Mouse (Mus musculus) thymus, postnatal 0 days (tissue): ENCODE data around the gene Cdkal1. TPM values are rescaled to one million over a fixed set of nuclear protein-coding genes. Genes with fewer than 3 reads are reported as not detected.

Experiments
- DNase-seq: peaks from one replicate; pipeline ENCODE4 v3.0.0-alpha.2; 2015; ENCODE audit warnings: low spot score
- polyA plus RNA-seq: library from polyadenylated mRNA; unstranded; fragments of >200 nt; fragmentation: Nextera tagmentation; extraction: Ambion mirVana; gene quantifications from 2 replicates; pipeline ENCODE4 v1.2.1, GENCODE M21; 2015

Cdkal1 gene
- polyA plus RNA-seq, 1 experiment from 2014 or later = 31.9 TPM

DNA sequence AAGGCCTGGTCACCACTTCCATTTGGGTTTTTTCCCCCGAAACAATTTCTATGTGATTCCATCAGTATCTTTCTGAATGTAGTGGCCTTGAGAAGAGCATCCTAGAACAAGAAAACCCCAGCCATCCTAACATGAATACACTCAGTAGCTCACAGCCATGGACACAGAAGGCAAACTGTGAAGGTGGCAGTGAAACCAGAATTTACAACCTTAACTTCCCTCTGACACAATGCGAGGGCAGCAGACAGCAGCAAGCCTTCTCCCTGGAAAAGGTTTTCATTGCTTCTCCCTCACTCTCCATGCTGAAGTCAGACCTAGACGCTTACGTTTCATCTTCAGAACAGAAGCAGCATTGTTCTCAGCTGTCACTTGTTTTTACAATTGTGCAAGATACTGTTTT lies 87.9 kb downstream of the Cdkal1 start:
- no peak for DNase-seq

DNA sequence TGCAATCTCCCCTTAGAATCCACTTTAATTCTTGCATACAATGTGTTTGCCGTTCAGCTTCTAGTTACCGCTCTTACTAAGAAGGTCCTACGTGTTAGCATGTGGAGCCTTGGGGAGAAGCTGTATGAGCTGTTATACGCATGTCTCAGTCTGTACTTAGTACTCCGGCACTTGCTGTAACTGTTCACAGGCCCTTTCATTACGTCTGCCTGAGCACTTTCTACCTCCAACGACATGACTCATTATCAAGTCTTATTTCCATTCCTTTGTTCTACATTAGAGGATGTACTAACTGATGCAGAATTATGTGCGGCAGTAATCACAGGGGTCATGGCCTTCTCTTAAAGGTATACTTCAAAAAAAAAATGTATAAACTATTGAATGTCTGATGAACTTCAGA lies 89.1 kb downstream of the Cdkal1 start:
- no peak for DNase-seq

DNA sequence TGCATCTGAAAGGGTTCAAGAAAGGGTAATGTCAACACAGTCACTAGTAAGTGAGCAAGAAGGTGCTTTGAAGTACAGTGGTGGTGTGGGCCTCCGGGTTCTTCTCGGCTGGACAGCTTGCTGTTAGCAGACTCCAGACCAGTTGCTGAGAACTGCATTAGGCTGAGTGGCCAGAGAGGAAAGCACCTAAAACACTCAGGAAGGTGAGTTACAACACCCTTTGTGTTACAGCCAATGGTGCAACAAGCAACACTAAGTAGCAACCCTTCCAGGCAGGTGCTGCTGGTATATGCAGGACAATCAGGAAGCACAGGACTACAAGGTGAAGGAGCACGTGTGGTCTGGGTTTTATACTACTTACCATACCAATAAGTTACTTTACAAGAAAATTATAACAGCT lies 90.2 kb downstream of the Cdkal1 start:
- DNase-seq = no peak

DNA sequence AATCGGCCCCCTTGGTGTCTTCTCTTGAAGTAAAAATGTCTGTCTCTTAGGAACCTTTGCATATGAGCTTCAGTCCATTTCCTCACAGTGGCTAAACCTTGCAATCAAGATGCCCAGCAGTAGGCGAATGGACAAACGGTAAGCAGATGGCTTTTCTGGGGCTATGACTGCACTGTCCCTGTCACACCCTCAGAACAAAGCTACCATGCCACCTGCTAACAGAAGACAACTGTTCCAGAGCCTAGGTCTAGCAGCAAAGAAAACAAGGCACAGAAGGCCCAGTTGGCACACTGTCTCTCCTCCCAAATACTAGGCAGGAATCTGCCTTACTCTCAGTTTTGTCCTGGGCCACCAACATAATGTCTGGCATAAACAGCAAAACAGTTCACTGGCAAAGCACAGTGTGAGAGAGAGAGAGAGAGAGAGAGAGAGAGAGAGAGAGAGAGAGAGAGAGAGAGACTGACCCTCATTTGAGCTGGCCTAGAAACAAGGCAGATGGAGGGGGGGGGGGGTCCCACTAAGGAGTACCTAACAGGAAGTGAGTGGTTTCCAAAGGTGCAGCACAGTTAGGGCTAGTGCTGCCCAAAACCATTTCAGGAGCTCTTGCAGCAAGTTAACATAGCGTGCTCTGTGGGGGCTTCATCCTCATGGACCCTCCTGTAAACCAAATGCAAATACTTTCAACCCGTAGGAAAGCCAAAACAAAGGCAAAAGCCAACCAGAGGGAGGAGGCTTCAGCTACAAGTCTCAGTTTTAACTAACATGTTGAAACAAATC lies 95.6 kb downstream of the Cdkal1 start:
- no peak for DNase-seq

DNA sequence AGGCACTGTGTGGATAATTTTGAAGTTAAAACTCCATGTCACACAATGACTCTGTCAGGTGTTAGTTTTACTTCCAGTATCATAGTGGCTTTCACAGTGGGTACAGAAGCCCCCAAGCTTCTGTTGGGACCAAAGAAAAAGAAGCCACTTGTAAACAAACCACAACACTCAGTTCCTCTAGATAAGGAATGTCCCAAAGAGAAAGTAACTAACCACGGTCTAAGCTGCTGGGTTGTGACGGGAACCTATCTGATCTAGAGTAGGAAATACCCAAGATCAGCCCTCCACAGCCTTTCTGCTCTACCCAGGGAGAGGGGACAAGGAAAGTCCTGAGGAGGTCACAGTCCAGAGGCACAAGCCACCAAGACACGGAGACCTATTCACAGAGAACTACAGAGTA lies 99.4 kb downstream of the Cdkal1 start:
- DNase-seq = peak; percentile 36

DNA sequence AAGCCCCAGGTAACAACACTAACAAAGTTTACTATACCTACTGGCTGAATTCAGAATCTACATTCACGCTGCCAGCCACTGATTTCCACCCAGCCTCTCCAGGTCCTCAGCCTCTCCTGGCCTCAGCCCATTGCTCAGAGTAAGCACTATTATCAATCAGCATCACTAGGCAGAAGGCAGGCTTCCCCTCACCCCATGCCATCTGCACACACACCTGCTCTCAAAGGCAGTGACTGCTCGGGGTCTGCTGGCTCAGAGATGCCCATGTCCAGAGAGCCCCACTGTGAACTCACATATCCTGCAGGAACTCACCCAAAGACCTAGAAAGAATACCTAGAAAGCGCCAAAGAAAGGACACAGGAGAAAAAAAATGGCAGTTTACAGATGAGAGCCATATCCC lies 102.2 kb downstream of the Cdkal1 start:
- DNase-seq = no peak

DNA sequence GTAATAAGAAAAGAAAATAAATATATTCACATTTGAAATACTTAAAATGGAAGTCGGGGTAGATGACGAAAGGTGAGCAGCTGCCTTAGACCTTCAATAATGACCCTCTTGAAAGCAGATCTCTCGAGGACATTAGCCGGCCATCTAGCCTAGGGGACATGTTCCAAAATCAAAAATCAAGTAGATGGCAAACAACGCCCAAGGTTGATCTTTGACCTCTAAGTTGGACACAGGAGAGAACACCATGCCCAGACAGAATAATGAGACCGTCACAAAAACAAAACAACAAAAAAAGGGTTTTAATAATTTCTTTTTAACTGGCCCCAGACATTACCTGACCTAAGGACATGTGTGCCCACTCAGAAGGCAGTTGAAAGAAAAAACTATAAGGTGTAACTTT lies 103.4 kb downstream of the Cdkal1 start:
- DNase-seq = no peak

DNA sequence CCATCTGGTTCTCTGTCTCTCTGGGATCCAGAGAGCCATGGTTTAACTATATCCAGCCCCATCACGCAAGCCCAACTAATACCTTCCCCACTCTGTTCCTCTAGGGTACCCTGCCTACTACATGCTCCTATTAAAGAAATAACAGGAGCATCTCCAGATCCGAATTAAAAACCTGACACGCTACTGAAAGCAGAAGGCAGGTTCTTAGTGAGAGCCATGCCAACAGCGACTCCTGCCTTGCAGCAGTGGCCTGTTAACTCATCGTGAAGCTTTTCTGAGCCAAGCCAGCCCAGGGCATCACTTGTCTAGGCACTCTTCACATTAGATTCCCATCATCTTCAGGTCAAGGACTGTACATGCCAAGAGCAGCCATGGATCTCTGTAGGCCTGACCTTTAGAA lies 104.3 kb downstream of the Cdkal1 start:
- no peak for DNase-seq

DNA sequence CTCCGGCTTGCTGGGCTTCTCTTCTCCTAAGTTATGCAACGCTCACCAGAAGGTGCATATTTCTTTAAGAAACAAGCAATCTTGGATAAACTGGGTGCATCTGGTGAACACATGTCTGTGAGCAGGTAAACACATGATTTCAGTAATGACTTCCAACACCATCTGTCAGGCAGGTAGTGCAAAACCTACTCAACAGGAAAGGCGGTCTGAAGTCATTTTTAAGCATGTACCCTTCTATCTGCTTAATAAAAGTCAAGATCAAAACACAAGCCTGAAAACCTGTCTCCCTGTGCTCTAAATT lies 108.2 kb downstream of the Cdkal1 start:
- no peak for DNase-seq

DNA sequence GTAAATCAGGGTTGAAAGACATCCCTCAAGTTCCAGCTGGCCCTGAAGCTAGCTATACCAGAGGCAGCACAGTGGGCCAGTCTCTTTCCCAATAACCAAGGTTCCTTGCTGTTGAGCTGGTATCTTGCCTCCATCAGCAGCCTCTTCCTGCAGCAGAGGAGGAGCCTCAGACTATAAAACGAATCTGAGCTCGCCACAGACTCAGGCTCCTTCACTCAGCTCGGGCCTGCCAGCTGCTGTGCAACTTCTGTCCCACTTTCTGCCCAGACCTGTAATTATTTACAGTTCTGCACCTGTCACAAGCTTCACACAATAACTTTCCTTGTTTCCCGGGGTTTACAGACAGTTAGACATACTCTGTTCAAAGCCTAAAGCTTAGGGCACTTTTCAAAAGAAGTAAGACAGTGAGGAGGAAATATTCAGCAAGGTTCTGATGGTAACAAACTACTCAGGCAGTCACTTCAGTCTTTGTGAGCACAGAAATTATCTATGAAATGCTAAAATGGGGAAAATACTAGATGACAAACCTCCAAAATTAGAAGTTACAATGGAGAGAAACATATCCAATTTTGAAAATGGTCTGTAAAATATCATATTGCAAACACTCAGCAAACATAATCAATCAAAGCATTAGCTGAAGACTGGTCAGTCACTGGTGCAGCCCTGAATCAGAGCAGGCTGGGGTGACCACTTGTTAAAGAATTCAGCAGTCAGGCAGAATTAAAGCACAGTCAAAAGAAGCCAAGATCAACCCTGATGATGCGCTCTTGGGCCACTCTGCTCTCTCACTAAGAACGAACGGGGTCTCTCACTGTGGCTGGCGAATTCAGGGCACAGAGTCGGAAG lies 108.8 kb downstream of the Cdkal1 start:
- peak; percentile 59 for DNase-seq

DNA sequence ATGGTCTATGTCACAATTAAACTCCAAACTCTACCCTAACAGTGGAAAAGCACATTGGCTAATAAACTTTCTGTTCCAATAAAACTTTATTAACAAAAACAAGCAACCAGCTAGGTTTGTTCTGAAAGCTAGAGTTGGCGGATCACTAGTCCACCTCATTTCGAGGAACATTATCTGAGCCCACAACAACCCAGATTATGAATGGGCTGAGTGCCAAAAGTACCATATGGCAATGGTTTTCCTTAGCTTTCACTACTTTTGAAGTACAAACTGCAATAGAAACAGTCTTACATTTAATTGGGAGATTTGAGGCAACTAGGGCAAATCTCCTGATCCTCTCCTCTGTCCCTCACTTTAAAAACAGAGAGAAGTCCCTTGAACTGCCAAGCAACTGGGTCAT lies 110.4 kb downstream of the Cdkal1 start:
- no peak for DNase-seq

DNA sequence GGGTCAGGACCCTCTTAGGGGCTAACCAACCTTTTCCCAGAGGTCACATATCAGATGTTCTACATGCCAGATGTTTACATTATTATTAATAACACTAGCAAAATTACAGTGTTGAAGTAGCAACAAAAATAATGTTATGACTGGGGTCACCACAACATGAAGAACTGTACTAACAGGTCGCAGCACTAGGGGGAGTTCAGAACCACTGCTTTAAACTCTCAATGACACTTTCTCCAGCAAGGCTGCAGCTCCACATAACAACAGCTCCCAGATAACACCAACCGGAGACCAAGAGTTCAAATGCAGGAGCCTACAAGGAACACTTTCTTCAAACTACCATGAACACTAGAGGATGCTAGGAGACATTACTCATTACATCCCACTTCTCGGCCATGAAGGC lies 111.3 kb downstream of the Cdkal1 start:
- DNase-seq = peak; percentile 31

DNA sequence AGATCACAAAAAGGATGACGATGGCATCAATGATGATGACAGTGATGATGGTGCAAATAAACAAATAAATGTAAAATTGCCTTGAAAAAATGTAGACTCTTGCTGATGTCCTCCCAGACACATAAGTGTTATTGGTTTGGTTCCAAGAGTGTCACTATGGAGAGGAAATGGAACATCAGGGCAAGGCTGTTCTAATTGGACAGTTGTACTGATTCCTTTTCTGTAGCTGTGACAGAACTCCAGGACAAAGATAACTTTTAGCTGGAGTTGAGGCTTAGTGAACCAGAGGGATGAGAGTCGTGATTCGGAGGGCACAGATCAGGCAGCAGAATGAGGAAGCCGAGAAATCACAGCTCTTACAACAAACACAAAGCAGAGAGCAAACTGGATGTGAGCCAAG lies 111.7 kb downstream of the Cdkal1 start:
- no peak for DNase-seq

DNA sequence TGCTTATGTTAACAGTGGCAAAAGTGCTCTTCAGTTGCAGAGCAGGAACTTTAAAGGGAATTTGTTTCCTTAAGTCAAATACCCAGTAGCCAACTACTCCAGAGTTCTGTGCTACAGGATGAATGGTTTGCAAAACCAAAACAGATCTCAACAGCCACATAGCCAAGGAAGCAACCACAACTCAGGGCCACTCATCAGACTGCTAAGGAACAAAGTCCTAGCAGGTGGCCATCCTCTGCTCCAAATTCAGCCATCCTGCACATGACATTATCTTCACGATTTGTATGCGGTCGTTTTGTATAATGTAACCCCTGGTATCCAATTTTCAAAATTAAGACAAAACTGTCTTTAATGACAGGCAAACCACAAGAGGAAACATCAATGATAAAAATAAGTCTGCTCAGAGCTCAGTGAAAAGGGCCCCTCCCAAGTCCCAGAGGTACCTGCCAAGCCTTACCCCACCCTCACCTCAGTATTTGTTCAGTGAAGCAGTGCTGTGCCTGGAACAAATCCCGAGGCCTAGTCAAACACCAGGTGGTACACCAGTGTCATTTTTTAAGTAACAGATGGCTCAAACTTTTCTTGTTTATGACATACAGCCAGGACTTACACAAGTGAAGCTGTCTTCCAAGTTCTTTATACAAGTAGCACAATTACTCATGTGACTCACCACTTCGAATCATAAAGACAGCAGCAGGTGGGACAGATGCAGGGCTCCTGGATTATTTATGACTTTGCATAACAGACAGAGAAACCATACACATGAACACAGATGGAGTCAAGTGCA lies 117.6 kb downstream of the Cdkal1 start:
- no peak for DNase-seq

DNA sequence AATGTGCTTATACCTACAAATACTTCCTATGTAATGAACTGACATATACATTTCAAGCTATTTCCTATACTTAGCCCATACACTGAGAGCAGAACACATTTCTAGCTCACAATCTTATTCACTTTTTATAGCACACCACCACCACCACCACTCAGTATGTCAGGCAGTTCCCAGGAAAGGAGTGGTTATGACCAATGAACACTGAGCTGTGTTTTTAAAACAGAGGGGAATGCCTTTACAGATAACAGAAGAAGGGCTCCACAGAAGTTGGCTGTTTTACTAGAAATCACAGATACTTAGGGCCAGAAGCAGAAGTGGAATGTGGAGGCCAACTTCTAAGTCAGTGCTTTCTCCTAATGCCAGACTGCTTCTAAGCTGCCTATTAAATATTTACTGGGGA lies 121.0 kb downstream of the Cdkal1 start:
- no peak for DNase-seq

DNA sequence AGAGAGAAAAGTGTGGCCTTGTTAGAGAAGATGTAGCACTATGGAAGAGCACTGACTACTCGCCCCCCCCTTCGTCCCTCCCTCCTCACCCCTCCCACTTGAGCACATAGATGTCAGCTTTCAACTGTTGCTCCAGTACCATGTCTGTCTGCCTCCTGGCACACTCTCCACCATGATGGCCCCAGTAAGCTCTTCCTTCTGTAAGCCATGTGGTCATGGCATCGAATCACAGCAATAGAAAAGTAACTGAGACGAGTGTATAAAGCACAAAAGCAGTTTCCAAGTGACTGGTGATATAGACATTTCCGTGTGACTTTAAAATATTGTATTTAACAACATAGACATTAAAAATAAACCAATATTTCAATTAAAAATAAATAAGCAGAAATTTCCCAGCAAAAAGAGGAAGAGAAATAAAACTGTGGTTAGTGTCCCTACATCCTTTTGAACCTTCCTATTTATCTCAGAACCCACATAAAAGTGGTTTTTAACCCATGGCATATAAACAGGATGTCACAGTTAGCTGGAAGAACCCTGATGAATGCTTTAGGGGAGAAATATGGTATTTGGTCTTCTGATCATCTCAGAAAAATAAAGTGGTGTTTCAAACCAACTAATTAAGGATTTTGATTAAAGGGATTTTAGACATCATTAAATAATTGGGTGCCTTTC lies 129.2 kb downstream of the Cdkal1 start:
- DNase-seq = peak; percentile 11

DNA sequence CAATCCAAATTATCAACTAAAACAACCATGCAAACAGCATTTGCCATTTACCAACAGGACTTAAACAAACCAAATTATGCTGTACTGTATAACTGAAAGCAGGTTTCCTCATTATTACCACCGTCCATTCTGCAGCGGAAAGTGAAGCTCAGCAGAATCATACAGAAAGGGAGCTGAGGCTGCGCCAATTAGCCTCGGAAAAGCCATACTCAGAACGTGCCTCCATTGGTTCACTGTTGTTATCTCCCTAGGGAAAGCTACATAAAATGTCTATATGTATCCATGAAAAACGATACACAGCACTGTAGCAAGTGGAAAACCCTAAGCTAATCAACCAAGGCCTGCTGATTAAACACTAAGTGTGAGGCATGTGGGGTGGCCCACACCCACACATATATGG lies 130.6 kb downstream of the Cdkal1 start:
- no peak for DNase-seq

DNA sequence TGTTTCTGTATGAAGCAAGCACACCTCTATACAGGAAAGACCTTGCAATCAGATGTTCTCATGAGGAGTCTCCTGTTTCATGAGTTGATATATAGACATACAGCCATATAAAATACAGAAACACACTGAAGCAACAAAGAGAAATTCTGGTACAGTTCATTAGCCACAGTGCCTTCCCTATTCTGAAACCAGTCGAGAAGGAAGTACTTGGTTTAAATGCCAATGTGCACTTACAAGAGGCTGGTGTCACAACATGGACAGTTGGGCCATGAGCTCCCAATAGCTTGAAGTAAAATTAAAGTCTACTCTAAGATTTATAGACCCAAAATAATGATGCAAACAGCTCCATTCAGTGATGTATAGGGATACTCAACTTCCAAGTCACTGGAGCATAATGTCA lies 132.3 kb downstream of the Cdkal1 start:
- DNase-seq = no peak

DNA sequence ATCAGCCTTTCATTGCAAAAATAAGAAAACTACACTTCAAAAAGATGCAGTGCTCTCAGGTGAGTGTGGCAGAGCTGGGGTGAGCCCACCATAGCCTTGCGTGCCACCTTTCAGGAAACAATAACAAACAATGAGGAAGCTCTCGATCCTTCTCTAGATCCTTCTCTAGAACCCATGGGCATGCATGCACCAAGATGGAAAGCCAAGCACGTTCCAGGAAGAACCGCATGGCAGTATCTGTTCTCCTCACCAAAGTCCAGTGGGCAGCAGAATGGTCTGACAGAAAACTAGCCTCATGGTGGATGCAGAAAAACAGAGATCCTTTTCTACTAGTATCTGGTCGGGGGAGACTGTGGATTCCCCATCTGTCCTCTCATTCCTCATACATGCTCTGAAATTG lies 134.3 kb downstream of the Cdkal1 start:
- no peak for DNase-seq

DNA sequence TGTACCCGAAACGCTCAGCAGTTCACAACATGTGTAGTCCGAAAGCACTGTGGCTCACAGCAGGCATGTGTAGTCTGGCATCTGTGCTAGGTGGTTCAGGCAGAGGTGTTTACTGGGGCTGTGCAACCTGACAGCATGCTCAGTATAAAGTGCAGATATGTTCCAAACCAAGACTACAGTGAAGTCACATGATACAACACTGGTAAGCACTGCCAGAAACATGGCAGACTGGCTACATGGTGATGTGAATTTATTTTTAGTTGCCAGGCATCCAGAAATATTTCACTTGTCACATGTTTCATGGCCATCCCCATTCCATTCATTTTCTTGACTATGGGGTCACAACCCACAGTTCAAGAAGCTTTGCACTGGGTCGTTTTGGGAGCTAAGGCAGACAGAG lies 138.9 kb downstream of the Cdkal1 start:
- DNase-seq = no peak

DNA sequence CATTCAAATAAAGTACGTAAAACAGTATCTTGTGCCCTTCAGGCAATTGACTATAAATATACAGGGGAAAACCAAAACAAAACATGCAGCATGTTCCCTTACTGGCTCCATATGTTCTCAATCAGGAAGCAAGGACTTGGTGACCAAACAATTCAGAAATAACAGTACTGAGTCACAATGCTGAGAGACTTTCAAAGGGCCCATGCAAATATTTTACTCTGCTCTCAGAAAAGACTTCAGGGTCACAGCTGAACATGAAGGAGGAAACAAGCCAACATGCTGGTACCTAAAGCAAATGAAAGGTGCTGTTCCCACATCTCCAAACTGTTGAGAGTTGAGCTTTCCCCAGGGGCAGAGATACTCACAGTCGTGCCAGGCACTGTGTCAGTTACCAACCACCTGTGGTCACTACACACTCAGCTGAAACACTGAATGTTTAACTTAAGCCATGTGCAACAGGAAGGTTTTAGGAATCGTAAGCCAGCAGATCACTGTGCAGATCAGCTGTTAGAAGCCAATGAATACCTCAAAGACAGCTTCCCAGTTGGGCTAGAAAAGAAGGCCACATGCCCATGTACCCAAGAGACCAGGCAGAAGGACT lies 140.1 kb downstream of the Cdkal1 start:
- DNase-seq = no peak
